Mouse (Mus musculus): ENCODE results near the gene Kcnb1.

DNA sequence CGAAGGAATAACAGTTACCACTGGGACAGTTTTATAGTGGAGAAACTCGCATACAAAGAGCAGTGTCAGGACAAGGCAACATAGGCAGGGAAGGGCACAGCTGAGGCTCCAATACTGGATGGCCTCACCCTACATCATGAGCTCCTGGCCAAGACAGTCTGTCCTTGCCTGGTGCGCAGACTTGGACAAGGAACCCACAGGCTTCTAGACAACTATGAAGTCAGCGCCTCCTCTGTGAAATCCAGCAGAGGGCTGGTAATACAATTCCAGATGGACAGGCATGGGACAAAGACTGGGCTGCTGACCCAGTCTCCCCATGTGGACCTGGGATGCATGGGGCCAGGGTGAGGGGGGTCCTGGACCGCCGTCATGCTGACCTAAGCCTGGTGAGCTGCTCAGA lies 34.2 kb upstream of the Kcnb1 start:
- TF ChIP-seq CTCF (IDR thresholded peaks at IDR 0.05; ENCODE audit: control insufficient read depth, insufficient read depth, insufficient read length), result no peak
- TF ChIP-seq USF1 (IDR thresholded peaks at IDR 0.05; ENCODE audit: low read depth), result no peak
